Mouse (Mus musculus) liver, embryonic 11.5 days (tissue): ENCODE measurements around the gene Dync1h1. TPM values are rescaled to one million over a fixed set of nuclear protein-coding genes. Genes with fewer than 3 reads are reported as not detected.
"Not testable (repeated sequence)": the region's sequence is repeated elsewhere in the genome, so short reads cannot be mapped to it uniquely, and the experiment has no call there.

Source experiments
- ATAC-seq: fragments of 200-750 bp; cut with Nextera tagmentation; replicated peaks from 2 replicates; pipeline ENCODE4 v1.8.0; 2017; ENCODE audit warnings: moderate number of reproducible peaks, mild to moderate bottlenecking, moderate TSS enrichment, moderate library complexity; ENCODE audit not compliant: low FRiP score
- DNase-seq: peaks from one replicate; pipeline ENCODE4 v3.0.0-alpha.2; 2017; ENCODE audit warnings: low spot score
- H3K27ac ChIP-seq: fragments of 300-500 bp; sonication (generic); 2 replicates; pipeline ENCODE4 v1.5.1; 2014; ENCODE audit warnings: mild to moderate bottlenecking, low read depth, low read length, control low read depth
- H3K27me3 ChIP-seq: fragments of 300-500 bp; sonication (generic); replicated peaks from 2 replicates; pipeline ENCODE4 v1.6.1; 2014; ENCODE audit warnings: low read length, mixed read lengths; ENCODE audit not compliant: control insufficient read depth, insufficient read depth
- H3K36me3 ChIP-seq: fragments of 300-500 bp; sonication (generic); 2 replicates; pipeline ENCODE4 v1.6.1; 2014; ENCODE audit warnings: mild to moderate bottlenecking, low read length, moderate library complexity, mixed read lengths; ENCODE audit not compliant: control insufficient read depth, insufficient read depth
- H3K4me1 ChIP-seq: fragments of 300-500 bp; sonication (generic); replicated peaks from 2 replicates; pipeline ENCODE4 v1.6.1; 2014; ENCODE audit warnings: low read length, mixed read lengths; ENCODE audit not compliant: control insufficient read depth, insufficient read depth
- H3K4me2 ChIP-seq: fragments of 300-500 bp; sonication (generic); 2 replicates; pipeline ENCODE4 v1.6.1; 2014; ENCODE audit warnings: mild to moderate bottlenecking, control low read depth, moderate library complexity
- H3K4me3 ChIP-seq: fragments of 300-500 bp; sonication (generic); 2 replicates; pipeline ENCODE4 v1.5.1; 2014; ENCODE audit warnings: low read depth, low read length, control low read depth
- H3K9ac ChIP-seq: fragments of 300-500 bp; sonication (generic); 2 replicates; pipeline ENCODE4 v1.6.1; 2014; ENCODE audit warnings: low read depth, low read length, control low read depth
- H3K9me3 ChIP-seq: fragments of 300-500 bp; sonication (generic); 2 replicates; pipeline ENCODE4 v1.6.1; 2016; ENCODE audit warnings: low read length, inconsistent platforms, mixed read lengths; ENCODE audit not compliant: control insufficient read depth
- WGBS: fragments of 180-500 bp; shearing (Covaris S2); extraction: QIAGEN DNeasy Blood & Tissue Kit; methylation state at CpG from one replicate; pipeline ENCODE4 v1.1.7; 2014; 5-methylcytosine and 5-hydroxymethylcytosine counted together
- polyA plus RNA-seq: library from polyadenylated mRNA; unstranded; fragments of >200 nt; fragmentation: Nextera tagmentation; extraction: Ambion mirVana; gene quantifications from 2 replicates; pipeline ENCODE4 v1.2.1, GENCODE M21; 2014

Dync1h1 gene
- polyA plus RNA-seq, 1 experiment from 2014 or later = 38.9 TPM

DNA sequence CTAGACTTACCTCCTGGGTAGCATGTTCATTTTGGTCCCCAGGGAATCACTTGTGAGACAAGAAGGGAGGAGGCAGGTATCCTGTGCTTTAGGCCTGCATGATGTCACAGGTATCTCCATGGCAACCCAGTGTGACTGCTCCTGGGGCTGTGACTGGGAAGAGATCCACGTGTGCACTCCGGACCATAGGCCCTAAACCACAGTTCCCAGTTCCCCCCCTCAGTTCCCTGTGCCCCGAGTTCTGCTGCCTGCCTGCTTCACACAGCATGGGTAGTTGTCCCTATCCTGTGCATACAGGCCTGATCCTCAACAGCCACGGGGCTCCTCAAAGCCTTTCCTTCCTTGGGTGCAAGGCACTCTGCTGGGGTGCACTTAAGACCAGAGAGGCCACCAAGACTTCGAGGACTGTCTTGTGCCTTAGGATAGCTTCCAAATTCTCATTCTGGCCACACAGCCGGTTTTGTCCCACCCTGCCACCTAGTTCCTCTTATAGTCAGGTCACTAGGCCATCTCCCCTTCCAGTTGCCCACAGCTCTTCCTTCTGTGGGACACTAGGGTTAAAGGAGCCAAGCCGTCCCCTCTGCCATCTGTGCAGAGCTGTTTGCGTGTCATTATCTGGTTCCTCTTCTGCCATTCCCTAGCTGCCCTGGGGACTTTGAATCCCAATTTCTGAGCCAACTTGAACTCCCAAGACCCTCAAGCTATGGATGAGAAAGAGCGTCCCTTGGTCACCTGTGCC, 81.5 kb downstream of the Dync1h1 start, which contains the start of gene 1700001K19Rik:
Gene 1700001K19Rik, minus strand, starts transcription at position 59 of the 739 bp plus-strand sequence.
- no peak within 1 kb of the TSS for H3K4me3 ChIP-seq
- H3K9me3 ChIP-seq = no peaks in the 10 kb centered on the region
- H3K4me2 ChIP-seq = no peak within 1 kb of the TSS
- H3K9ac ChIP-seq = no peak within 1 kb of the TSS
- WGBS = 64% methylated on average over 9 of the region's 9 CpGs
- no peak for DNase-seq
- no peaks in the 10 kb centered on the region; the same call in 1 of the 2 replicates for H3K36me3 ChIP-seq
- no peak for ATAC-seq
- H3K27ac ChIP-seq = no peak within 1 kb of the TSS
- H3K27me3 ChIP-seq = no peaks in the 10 kb centered on the region
- no peaks in the 10 kb centered on the region for H3K4me1 ChIP-seq

DNA sequence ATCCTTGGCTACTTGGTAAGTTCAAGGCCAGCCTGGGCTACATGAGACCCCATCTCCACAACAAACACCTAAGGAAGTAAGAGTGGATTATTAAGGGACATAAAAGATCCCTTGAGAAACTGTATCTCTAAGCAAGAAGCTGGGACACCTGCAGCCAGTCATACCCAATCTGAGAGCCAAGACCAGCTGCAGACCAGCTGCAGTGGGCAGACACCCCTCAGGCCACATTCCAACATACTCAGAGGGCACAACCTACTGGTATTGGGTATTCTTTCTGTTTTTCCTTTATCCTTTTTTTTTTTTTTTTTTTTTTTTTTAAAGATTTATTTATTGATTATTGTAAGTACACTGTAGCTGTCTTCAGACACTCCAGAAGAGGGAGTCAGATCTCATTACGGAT, 82.3 kb downstream of the Dync1h1 start:
- no peaks in the 10 kb centered on the region for H3K27me3 ChIP-seq
- H3K36me3 ChIP-seq = peaks cover 4% of the 10 kb centered on the region; the same call in 1 of the 2 replicates
- no CpG with 5 or more reads among the region's 1 CpGs for WGBS
- ATAC-seq = no peak
- H3K9me3 ChIP-seq = no peaks in the 10 kb centered on the region
- H3K4me1 ChIP-seq = no peaks in the 10 kb centered on the region
- no peak overlapping the region for H3K4me2 ChIP-seq
- no peak overlapping the region for H3K27ac ChIP-seq
- no peak overlapping the region for H3K9ac ChIP-seq
- no peak overlapping the region for H3K4me3 ChIP-seq
- DNase-seq = no peak

DNA sequence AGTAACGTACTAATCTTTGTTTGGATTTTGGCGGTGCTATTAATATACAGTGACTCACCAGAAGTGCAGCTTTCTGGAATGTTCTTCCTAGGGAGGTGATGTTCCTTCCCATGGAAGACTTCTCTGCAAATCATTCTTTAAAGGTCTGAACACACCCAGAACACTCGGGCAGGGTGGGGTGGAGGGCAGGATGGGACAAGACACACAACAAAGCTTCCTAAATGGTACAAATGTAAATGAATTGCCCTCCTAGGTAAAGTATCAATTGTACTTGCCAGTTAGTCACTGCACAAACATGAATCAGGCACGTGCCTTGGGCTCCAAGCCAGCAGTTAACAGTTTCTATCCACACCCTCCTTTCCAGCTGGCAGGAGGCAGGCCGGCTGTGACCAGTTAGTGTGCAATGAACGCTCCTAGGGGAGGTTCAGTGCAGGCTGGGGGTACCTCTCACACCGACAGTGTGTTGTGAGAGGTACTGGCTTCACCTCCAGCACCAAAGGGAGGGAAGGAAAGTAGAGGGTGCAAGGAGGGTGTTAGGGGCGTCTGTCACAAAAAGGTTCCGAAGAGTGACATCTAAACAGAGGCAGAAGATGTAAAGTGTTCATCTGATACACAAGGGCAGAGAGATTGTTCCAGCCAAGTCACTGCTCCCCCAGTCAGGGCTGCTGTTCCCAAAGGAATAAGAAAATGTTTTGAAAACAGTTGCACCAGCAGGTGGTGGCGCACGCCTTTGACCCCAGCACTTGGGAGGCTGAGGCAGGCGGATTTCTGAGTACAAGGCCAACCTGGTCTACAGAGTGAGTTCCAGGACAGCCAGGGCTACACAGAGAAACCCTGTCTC, 86.9 kb downstream of the Dync1h1 start:
- Histone ChIP-seq H3K27ac (no peak overlapping the region), H3K9ac (no peak overlapping the region), H3K4me2 (no peak overlapping the region), H3K9me3 (no peaks in the 10 kb centered on the region), H3K4me3 (no peak overlapping the region), H3K36me3 (peaks cover 33% of the 10 kb centered on the region), H3K4me1 (no peaks in the 10 kb centered on the region), H3K27me3 (no peaks in the 10 kb centered on the region)
- ATAC-seq = no peak
- WGBS = 75% methylated on average over 12 of the region's 12 CpGs
- no peak for DNase-seq

DNA sequence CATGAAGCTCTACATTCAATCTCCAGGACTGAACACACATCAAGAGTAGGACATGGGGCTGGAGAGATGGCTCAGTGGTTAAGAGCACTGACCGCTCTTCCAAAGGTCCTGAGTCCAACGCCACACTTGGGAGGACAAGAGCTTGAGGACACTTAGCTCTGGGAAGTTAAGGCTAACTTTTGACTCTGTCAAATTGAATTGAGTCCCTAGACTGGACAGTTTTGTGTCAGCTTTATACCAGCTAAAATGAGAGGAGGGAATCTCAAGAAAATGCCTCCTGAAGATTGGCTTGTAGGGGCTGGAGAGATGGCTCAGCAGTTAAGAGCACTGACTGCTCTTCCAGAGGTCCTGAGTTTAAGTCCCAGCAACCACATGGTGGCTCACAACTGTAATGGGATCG, 87.7 kb downstream of the Dync1h1 start:
- not testable (repeated sequence) for H3K27me3 ChIP-seq, H3K9ac ChIP-seq, H3K4me3 ChIP-seq, H3K27ac ChIP-seq, H3K4me1 ChIP-seq, H3K4me2 ChIP-seq, ATAC-seq, DNase-seq, H3K9me3 ChIP-seq
- H3K36me3 ChIP-seq = peaks cover 36% of the 10 kb centered on the region
- 81% methylated on average over 3 of the region's 3 CpGs for WGBS

DNA sequence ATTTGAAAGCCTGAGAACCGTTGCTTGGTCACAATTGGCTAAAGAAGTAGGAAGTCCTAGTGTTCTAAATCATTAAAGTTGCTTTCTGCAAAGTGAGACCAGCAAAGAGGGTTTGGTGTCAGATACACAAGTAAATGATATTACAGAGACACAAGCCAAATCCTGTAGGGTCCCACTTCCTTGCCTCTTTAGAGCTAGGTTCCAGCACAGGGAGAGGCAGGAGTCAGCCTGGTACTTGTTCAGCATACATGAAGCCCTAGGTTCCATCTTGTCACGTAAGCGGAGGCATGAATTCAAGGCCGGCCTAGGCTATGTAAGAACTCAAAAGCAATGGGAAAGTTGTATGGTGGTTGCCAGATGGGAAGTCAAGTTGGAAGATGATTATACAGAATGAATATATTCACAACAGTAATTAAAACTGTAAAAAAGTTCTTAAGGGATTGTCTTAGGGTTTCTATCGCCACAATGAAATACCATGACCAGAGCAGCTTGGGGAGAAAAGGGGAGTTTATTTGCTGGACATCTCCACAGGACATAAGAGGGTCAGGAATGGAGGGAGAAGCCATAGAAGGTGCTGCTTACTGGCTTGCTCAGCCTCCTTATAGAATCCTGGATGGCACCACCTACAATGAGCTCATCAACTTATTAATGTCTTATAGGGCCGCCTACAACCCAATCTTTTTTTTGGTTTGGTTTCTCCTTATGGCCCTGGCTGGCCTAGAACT, 88.8 kb downstream of the Dync1h1 start:
- H3K9ac ChIP-seq = no peak overlapping the region
- 80% methylated on average over 6 of the region's 6 CpGs for WGBS
- no peak overlapping the region for H3K27ac ChIP-seq
- peaks cover 7% of the 10 kb centered on the region for H3K4me1 ChIP-seq
- no peak for DNase-seq
- H3K9me3 ChIP-seq = no peaks in the 10 kb centered on the region
- H3K27me3 ChIP-seq = no peaks in the 10 kb centered on the region
- no peak overlapping the region for H3K4me2 ChIP-seq
- peaks cover 44% of the 10 kb centered on the region for H3K36me3 ChIP-seq
- peak; percentile 46 for ATAC-seq
- no peak overlapping the region for H3K4me3 ChIP-seq

DNA sequence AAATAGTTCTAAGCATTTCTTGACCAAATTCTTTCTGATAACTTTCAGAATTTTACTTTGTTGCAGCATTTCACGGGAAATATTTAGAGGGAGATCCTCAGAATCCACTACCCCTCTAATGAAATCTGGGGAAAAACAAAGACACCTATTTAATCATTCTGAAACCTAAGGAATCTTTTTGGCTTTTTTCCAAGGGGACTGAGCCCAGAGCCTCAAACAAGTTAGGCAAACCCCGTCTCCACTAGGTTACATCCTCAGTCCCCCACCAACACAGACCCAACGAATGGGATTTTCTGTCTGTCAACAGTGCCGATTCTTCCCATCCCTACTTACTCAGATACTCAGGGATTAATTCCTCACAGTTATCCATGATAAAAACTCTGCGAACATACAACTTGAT, 92.1 kb downstream of the Dync1h1 start:
- H3K4me1 ChIP-seq = peaks cover 23% of the 10 kb centered on the region
- WGBS = 79% methylated on average over 5 of the region's 5 CpGs
- not testable (repeated sequence) for ATAC-seq, DNase-seq, H3K9me3 ChIP-seq, H3K27me3 ChIP-seq, H3K9ac ChIP-seq, H3K27ac ChIP-seq
- peaks cover 43% of the 10 kb centered on the region for H3K36me3 ChIP-seq
- peak overlapping the region; percentile 91 for H3K4me2 ChIP-seq
- peak overlapping the region; percentile 14; the same call in 1 of the 2 replicates for H3K4me3 ChIP-seq

DNA sequence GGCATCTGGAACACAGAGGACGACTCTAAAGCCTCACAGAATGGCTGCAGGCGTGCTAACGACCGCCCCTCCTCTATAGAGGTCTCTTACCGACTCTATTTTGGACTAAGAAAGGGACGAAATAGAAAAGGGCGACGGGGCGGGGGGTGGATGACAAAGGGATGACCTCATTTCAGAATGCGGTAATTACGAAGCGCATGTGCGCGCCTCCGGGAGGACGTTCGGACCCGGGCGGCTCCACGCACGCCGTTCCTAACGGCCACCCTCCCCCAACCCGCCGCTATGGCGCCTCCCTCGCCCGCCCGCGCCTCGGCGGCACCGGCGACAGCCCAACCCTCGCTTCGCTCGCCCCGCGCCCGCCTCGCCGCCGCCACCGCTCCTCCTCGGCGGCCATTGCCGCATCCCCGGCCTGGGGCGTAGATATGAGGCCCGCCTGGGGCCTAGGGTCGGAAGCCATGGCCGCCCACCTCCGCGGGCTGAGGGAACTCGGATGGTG, 94.5 kb downstream of the Dync1h1 start:
- DNase-seq = peak; percentile 70
- peaks cover 45% of the 10 kb centered on the region for H3K4me1 ChIP-seq
- peaks cover 24% of the 10 kb centered on the region for H3K36me3 ChIP-seq
- peak overlapping the region; percentile 91 for H3K4me2 ChIP-seq
- H3K4me3 ChIP-seq = peak overlapping the region; percentile 99
- WGBS = under 1% methylated on average over 53 of the region's 55 CpGs
- ATAC-seq = peak; percentile 40
- H3K9me3 ChIP-seq = no peaks in the 10 kb centered on the region
- H3K27me3 ChIP-seq = no peaks in the 10 kb centered on the region
- peak overlapping the region; percentile 100 for H3K9ac ChIP-seq
- peak overlapping the region; percentile 99 for H3K27ac ChIP-seq
